Mouse (Mus musculus) E14TG2a.4 (cell line): ENCODE measurements around the gene Il17rb.

Experiments used
- CTCF ChIP-seq: conservative IDR thresholded peaks from 2 replicates; pipeline ENCODE4 v1.5.1; 2014; ENCODE audit warnings: low read length
- NANOG ChIP-seq: IDR thresholded peaks from 2 replicates; pipeline ENCODE4 v1.6.1; 2014; ENCODE audit warnings: borderline replicate concordance, low read length, mixed read lengths
- POU5F1 ChIP-seq: IDR thresholded peaks from 2 replicates; pipeline ENCODE4 v1.6.1; 2014; ENCODE audit warnings: low read length, borderline replicate concordance

GRCm38 (mm10) chr14:30018463-30018801, 9.7 kb upstream of the Il17rb start:
- no peak for TF ChIP-seq CTCF
- no peak for TF ChIP-seq NANOG
- no peak for TF ChIP-seq POU5F1
